Mouse (Mus musculus) MEL (cell line): Measurements from ENCODE around the gene Fam160b1.

Experiments
- BHLHE40 ChIP-seq: IDR thresholded peaks from 2 replicates; pipeline ENCODE4 v1.6.1; 2012; ENCODE audit warnings: low read depth, mild to moderate bottlenecking, inconsistent platforms, low read length, improper control_type of control experiment, borderline replicate concordance
- CTCF ChIP-seq, 3 experiments: IDR thresholded peaks in 2 of 3; conservative IDR thresholded peaks in 1 of 3; 2 replicates each; pipeline ENCODE4 v1.5.1; 2011 to 2012; ENCODE audit warnings: low read length in 3 of 3, low read depth in 2 of 3, mild to moderate bottlenecking in 2 of 3, improper control_type of control experiment in 1 of 3, inconsistent platforms in 1 of 3, mixed read lengths in 1 of 3, moderate library complexity in 1 of 3; ENCODE audit not compliant: control insufficient read depth in 1 of 3, insufficient read depth in 1 of 3, poor library complexity in 1 of 3, severe bottlenecking in 1 of 3
- EP300 ChIP-seq, 2 experiments: IDR thresholded peaks; 2 replicates each; pipeline ENCODE4 v1.6.1; 2011; ENCODE audit warnings: improper control_type of control experiment in 2 of 2, low read length in 2 of 2, low read depth in 1 of 2, mild to moderate bottlenecking in 1 of 2
- GATA1 ChIP-seq: IDR thresholded peaks from 2 replicates; pipeline ENCODE4 v1.6.1; 2011; ENCODE audit warnings: low read depth, low read length, improper control_type of control experiment
- MAX ChIP-seq: IDR thresholded peaks from 2 replicates; pipeline ENCODE4 v1.6.1; 2011; ENCODE audit warnings: low read length, improper control_type of control experiment
- NRF1 ChIP-seq: IDR thresholded peaks from 2 replicates; pipeline ENCODE4 v1.6.1; 2014; ENCODE audit warnings: low read depth, mild to moderate bottlenecking, inconsistent platforms, low read length, improper control_type of control experiment, moderate library complexity; ENCODE audit not compliant: poor library complexity, insufficient read depth, severe bottlenecking
- POLR2A ChIP-seq, 2 experiments: IDR thresholded peaks; 2 replicates each; pipeline ENCODE4 v1.6.1; 2011 to 2012; ENCODE audit warnings: low read length in 2 of 2, mild to moderate bottlenecking in 2 of 2, control low read depth in 1 of 2, improper control_type of control experiment in 1 of 2, low read depth in 1 of 2, moderate library complexity in 1 of 2; ENCODE audit not compliant: control insufficient read depth in 1 of 2, insufficient read depth in 1 of 2, poor library complexity in 1 of 2

GRCm38 (mm10) chr19:57349096-57349495 lies 11.4 kb upstream of the Fam160b1 start:
- TF ChIP-seq NRF1 (no peak), POLR2A (IDR thresholded peaks at IDR 0.05; ENCODE audit: control insufficient read depth in 1 of 2, insufficient read depth in 1 of 2, low read depth in 1 of 2, low read length in 2 of 2, poor library complexity in 1 of 2) (no peak), CTCF (IDR thresholded peaks at IDR 0.05 in 2 of 3, conservative IDR thresholded peaks at IDR 0.05 in 1 of 3; ENCODE audit: control insufficient read depth in 1 of 3, insufficient read depth in 1 of 3, low read depth in 2 of 3, low read length in 3 of 3, poor library complexity in 1 of 3, severe bottlenecking in 1 of 3) (no peak), MAX (no peak), EP300 (IDR thresholded peaks at IDR 0.05; ENCODE audit: low read depth in 1 of 2, low read length in 2 of 2) (no peak), GATA1 (no peak), BHLHE40 (no peak)
